Mouse (Mus musculus): ENCODE measurements around the gene Tmem28. TPM values are rescaled to one million over a fixed set of nuclear protein-coding genes. Genes with fewer than 3 reads are reported as not detected.

Tmem28 gene
- polyA plus RNA-seq (2014; fragmentation: Nextera tagmentation; extraction: Ambion mirVana) = 0.87 and 0.90 TPM in 2 replicates

DNA sequence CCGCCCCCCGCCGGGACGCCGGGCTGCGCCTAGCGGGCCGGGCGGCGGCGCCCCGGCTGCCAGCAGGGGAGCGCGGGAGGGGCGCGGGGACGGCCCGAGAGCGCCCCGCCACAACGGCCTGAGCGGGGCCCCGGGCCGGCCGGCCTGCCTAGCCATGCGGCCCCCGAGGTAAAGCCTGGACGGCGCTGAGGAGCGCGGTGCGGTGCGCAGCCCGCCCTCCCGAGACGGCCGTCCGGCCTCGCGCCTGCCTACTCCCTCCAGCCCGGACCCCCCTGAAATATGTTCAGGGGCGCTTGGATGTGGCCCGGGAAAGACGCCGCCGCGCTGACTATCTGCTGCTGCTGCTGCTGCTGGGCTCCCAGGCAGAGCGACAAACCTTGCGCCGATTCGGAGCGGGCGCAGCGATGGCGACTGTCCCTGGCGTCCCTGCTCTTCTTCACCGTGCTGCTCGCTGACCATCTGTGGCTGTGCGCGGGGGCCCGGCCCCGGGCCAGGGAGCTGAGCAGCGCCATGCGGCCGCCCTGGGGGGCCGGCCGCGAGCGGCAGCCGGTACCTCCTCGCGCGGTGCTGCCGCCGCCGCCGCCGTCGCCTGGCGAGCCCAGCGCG, at the start of gene Tmem28:
Gene Tmem28, plus strand, starts transcription at position 232 of the 606 bp plus-strand sequence.
- WGBS = 14% methylated on average over 39 of the region's 82 CpGs
- H3K9me3 ChIP-seq (ENCODE audit: control insufficient read depth, low read length) = no peaks in the 10 kb centered on the region
- ATAC-seq (ENCODE audit: low FRiP score) (peak; percentile 56), DNase-seq (ENCODE audit: low spot score, missing footprints) (peak; percentile 88)
- no peaks in the 10 kb centered on the region for H3K4me1 ChIP-seq (ENCODE audit: control insufficient read depth, insufficient read depth, low read length)
- H3K27me3 ChIP-seq (ENCODE audit: control insufficient read depth, insufficient read depth, low read length) = peaks cover 9% of the 10 kb centered on the region
- H3K9ac ChIP-seq (ENCODE audit: low read length) = peak within 1 kb of the TSS; percentile 61
- H3K4me2 ChIP-seq = peak within 1 kb of the TSS; percentile 57
- no peak within 1 kb of the TSS for H3K27ac ChIP-seq (ENCODE audit: low read depth, low read length)
- H3K36me3 ChIP-seq (ENCODE audit: control insufficient read depth, insufficient read depth, low read length) = no peaks in the 10 kb centered on the region
- peak within 1 kb of the TSS; percentile 53 for H3K4me3 ChIP-seq (ENCODE audit: low read depth, low read length)

DNA sequence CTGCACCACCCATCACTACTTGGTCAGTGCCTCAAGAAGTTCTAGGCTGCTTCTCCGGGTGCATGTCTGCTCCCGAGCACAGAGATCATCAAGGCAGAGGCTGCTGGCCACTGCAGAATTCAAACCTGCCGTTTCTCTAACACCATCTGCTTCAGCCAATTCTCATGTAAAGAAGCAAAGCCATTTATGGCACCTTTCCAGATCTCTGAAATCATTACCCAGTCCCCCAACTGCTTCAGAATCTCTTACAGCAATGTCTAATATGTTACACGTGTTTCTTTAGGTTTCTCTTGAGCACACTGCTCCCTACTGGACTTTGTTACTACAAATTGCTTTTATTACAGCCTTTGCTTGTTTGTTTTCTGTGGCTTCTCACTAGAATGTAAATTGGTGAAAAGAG, 40.5 kb upstream of the Tmem28 start:
- DNase-seq (ENCODE audit: low spot score, missing footprints) (no peak), ATAC-seq (ENCODE audit: low FRiP score) (no peak)
- Histone ChIP-seq H3K4me2 (no peak overlapping the region), H3K4me1 (ENCODE audit: control insufficient read depth, insufficient read depth, low read length) (no peaks in the 10 kb centered on the region), H3K36me3 (ENCODE audit: control insufficient read depth, insufficient read depth, low read length) (no peaks in the 10 kb centered on the region), H3K27me3 (ENCODE audit: control insufficient read depth, insufficient read depth, low read length) (no peaks in the 10 kb centered on the region; the same call in 1 of the 2 replicates), H3K27ac (ENCODE audit: low read depth, low read length) (no peak overlapping the region), H3K9me3 (ENCODE audit: control insufficient read depth, low read length) (no peaks in the 10 kb centered on the region), H3K4me3 (ENCODE audit: low read depth, low read length) (no peak overlapping the region), H3K9ac (ENCODE audit: low read length) (no peak overlapping the region)
- 68% methylated on average over 4 of the region's 4 CpGs for WGBS

DNA sequence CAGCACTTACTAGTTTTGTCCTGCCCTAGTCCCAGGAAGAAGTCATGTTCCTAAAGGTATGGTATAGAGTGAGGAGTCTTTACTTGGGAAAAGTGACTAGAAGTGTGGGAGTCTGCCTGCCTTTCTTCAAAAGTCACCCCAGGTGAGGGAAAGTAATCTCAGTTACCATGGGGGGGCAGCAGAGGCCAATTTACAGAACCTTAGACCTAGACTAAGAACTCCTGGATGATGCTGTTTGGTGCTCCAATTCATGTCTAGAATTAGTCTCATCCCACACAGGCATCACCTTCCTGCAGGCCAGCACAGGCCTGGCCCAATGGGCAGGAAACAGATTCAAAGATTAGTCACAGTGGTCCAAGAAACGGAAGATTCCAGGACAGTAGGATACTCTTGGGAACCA, 12.4 kb upstream of the Tmem28 start:
- 58% methylated on average over 1 of the region's 1 CpGs for WGBS
- Histone ChIP-seq H3K4me3 (ENCODE audit: low read depth, low read length) (no peak overlapping the region), H3K27me3 (ENCODE audit: control insufficient read depth, insufficient read depth, low read length) (no peaks in the 10 kb centered on the region; the same call in none of the 2 replicates), H3K4me1 (ENCODE audit: control insufficient read depth, insufficient read depth, low read length) (no peaks in the 10 kb centered on the region), H3K27ac (ENCODE audit: low read depth, low read length) (no peak overlapping the region), H3K36me3 (ENCODE audit: control insufficient read depth, insufficient read depth, low read length) (no peaks in the 10 kb centered on the region), H3K9ac (ENCODE audit: low read length) (no peak overlapping the region), H3K9me3 (ENCODE audit: control insufficient read depth, low read length) (no peaks in the 10 kb centered on the region), H3K4me2 (no peak overlapping the region)
- no peak for DNase-seq (ENCODE audit: low spot score, missing footprints)
- ATAC-seq (ENCODE audit: low FRiP score) = no peak

DNA sequence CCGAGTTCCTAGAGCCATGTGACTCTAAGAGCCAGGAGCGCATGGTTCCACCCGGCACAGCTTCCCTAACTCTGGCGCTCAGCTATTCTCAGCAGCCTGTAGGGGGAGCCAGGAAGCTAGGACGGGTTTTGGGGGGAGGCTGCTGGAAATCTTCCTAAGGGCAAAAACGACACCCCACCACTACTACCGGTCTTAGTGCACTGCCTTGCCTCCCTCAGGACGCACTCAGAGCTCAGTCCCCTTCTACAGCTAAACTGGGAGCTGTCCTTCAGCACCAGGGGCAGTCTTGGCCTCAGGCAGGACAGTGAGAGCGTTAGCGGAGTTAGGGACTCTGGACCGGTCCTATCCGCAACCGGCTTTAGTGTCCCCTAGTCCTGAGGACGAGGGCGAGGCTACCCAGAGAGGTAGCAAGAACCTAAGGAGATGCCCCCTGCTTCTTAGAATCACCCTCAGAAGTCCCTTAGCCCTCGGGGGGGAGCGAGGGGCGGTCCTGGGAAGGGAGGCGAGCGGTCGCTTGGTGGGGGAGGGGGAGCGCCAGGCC, 1.4 kb upstream of the Tmem28 start:
- H3K4me3 ChIP-seq (ENCODE audit: low read depth, low read length) = peak overlapping the region; percentile 53
- no peaks in the 10 kb centered on the region for H3K9me3 ChIP-seq (ENCODE audit: control insufficient read depth, low read length)
- no peaks in the 10 kb centered on the region for H3K36me3 ChIP-seq (ENCODE audit: control insufficient read depth, insufficient read depth, low read length)
- no peaks in the 10 kb centered on the region for H3K4me1 ChIP-seq (ENCODE audit: control insufficient read depth, insufficient read depth, low read length)
- peak overlapping the region; percentile 40; the same call in 1 of the 2 replicates for H3K27ac ChIP-seq (ENCODE audit: low read depth, low read length)
- DNase-seq (ENCODE audit: low spot score, missing footprints) (peak; percentile 94), ATAC-seq (ENCODE audit: low FRiP score) (peak; percentile 74)
- H3K9ac ChIP-seq (ENCODE audit: low read length) = peak overlapping the region; percentile 61; the same call in 1 of the 2 replicates
- H3K27me3 ChIP-seq (ENCODE audit: control insufficient read depth, insufficient read depth, low read length) = peaks cover 9% of the 10 kb centered on the region
- H3K4me2 ChIP-seq = peak overlapping the region; percentile 57
- WGBS = 18% methylated on average over 20 of the region's 22 CpGs

DNA sequence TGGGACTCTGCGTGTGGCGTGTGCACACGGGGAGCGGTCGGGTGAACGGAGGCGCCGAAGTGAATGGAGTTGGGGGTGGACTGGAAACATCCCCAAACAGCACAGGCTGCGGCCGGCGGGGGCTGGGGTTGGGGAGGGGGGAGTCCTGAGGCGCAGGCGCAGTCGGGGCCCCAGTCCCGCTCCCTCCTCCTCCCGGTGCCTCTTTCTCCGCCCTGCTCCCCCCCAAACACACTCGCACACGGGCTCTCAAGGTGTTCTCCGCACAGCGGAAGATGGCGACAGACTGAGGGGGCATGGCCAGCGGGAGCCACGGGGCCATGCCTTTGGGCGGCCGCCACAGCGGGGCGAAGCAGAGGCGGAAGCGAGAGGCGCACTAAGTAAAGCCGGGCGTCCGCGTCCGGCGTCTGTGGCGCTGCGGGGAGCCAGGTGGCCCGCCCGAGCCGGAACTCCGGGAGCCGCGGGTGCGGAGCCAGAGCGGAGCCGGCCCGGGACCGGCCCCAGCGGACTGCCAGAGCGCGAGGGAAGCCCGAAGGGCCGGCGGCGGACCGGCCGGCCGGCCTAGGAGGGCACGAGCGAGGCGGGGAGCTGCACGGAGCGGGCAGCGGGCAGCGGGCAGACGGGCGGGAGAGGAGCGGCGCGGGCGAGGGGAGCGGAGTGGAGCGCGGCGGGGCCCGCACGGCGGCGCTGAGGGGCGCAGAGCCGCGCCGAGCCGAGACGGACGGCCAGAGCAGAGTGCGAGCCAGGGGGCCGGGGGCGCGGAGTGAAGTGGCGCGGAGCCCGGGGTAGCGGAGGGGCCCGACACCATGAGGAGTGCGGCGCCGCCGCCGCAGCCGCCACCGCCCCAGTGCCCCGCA, 658 bp upstream of the Tmem28 start:
- DNase-seq (ENCODE audit: low spot score, missing footprints) (peak; percentile 91), ATAC-seq (ENCODE audit: low FRiP score) (peak; percentile 82)
- Histone ChIP-seq H3K36me3 (ENCODE audit: control insufficient read depth, insufficient read depth, low read length) (no peaks in the 10 kb centered on the region), H3K4me1 (ENCODE audit: control insufficient read depth, insufficient read depth, low read length) (no peaks in the 10 kb centered on the region), H3K9ac (ENCODE audit: low read length) (peak overlapping the region; percentile 61), H3K27me3 (ENCODE audit: control insufficient read depth, insufficient read depth, low read length) (peaks cover 9% of the 10 kb centered on the region), H3K4me3 (ENCODE audit: low read depth, low read length) (peak overlapping the region; percentile 53), H3K9me3 (ENCODE audit: control insufficient read depth, low read length) (no peaks in the 10 kb centered on the region), H3K4me2 (peak overlapping the region; percentile 57), H3K27ac (ENCODE audit: low read depth, low read length) (peak overlapping the region; percentile 40; the same call in 1 of the 2 replicates)
- 26% methylated on average over 61 of the region's 105 CpGs for WGBS

DNA sequence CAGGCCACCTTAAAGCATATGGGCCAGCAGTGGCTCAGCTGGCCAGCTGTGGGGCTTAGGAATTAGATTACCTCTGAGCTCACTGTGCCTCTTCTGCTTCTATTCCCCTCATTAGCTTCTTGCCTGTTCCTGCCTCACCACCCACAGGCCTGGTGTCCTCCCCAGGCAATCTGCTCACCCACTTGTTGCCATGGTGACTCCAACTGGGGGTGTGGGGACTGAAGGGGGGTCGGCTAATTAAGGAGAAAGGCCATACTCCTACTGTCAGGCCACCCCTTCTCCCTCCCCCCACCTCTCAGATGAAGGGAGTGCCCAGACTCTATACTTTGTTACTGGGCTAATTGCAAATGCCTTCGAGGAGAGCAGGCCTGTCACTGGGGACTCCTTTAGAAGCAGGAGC, 21.3 kb downstream of the Tmem28 start:
- peak; percentile 59 for ATAC-seq (ENCODE audit: low FRiP score)

DNA sequence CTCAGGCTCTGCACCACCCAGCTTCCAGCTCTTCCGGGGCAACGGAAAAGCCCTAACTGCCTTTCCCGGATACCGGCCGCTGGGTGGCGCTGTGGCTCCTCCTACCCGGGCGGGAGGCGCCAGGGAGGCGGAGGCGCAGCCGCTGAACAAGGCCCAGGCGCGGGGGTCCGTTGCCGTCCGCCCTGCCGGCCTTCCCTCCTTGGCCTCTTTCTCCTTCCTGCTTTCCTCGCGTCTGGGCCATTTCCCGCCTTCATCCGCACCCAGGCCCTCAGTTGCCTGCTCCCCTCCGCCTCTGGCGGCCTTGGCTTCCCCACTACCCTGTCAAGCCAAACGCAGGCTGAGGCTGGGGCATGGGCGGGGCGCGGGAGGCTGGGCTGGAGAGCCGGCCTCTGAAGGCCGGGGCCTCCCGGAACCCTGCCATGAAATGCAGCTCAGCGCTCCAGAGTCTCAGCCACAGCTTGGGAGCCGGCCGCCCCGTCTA, 32.5 kb downstream of the Tmem28 start:
- Histone ChIP-seq H3K4me3 (ENCODE audit: low read depth, low read length) (peak overlapping the region; percentile 14), H3K36me3 (ENCODE audit: control insufficient read depth, insufficient read depth, low read length) (no peaks in the 10 kb centered on the region), H3K9me3 (ENCODE audit: control insufficient read depth, low read length) (no peaks in the 10 kb centered on the region), H3K9ac (ENCODE audit: low read length) (peak overlapping the region; percentile 56), H3K27ac (ENCODE audit: low read depth, low read length) (no peak overlapping the region), H3K27me3 (ENCODE audit: control insufficient read depth, insufficient read depth, low read length) (peaks cover 6% of the 10 kb centered on the region), H3K4me1 (ENCODE audit: control insufficient read depth, insufficient read depth, low read length) (no peaks in the 10 kb centered on the region), H3K4me2 (peak overlapping the region; percentile 37)
- 16% methylated on average over 35 of the region's 35 CpGs for WGBS
- ATAC-seq (ENCODE audit: low FRiP score) (peak; percentile 93), DNase-seq (ENCODE audit: low spot score, missing footprints) (peak; percentile 97)

More for the DNA sequence above, 21.3 kb downstream of the Tmem28 start:
- no peaks in the 10 kb centered on the region for H3K9me3 ChIP-seq (ENCODE audit: control insufficient read depth, low read length)
- no peak overlapping the region for H3K4me2 ChIP-seq
- H3K4me1 ChIP-seq (ENCODE audit: control insufficient read depth, insufficient read depth, low read length) = no peaks in the 10 kb centered on the region
- H3K4me3 ChIP-seq (ENCODE audit: low read depth, low read length) = no peak overlapping the region
- no peaks in the 10 kb centered on the region for H3K36me3 ChIP-seq (ENCODE audit: control insufficient read depth, insufficient read depth, low read length)
- DNase-seq (ENCODE audit: low spot score, missing footprints) = peak; percentile 81
- H3K9ac ChIP-seq (ENCODE audit: low read length) = no peak overlapping the region
- H3K27me3 ChIP-seq (ENCODE audit: control insufficient read depth, insufficient read depth, low read length) = peaks cover 11% of the 10 kb centered on the region
- 6% methylated on average over 2 of the region's 2 CpGs for WGBS
- H3K27ac ChIP-seq (ENCODE audit: low read depth, low read length) = no peak overlapping the region

DNA sequence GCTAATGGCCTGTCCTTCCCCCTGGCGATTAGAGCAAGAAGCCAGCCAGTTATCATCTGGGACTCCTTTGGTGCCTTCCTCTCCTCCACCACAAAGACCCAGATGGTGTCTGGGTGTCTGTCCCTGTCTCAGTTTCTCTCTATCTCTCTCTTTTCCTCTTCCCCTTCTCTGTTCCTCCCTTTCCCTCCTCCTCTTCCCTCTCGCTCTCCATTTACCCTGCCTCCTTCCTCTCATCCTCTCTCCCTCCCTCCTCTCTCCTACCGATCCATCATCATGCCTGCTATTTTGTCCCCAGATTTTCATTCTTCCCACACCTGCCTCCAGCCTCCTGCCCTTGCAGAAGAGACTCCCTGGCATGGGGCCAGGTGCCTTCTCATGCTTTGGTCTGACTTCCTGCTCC, 33.0 kb downstream of the Tmem28 start:
- ATAC-seq (ENCODE audit: low FRiP score) = peak; percentile 34
- Histone ChIP-seq H3K36me3 (ENCODE audit: control insufficient read depth, insufficient read depth, low read length) (no peaks in the 10 kb centered on the region), H3K9me3 (ENCODE audit: control insufficient read depth, low read length) (no peaks in the 10 kb centered on the region), H3K4me2 (peak overlapping the region; percentile 37), H3K27ac (ENCODE audit: low read depth, low read length) (no peak overlapping the region), H3K27me3 (ENCODE audit: control insufficient read depth, insufficient read depth, low read length) (peaks cover 6% of the 10 kb centered on the region), H3K9ac (ENCODE audit: low read length) (peak overlapping the region; percentile 56), H3K4me3 (ENCODE audit: low read depth, low read length) (no peak overlapping the region), H3K4me1 (ENCODE audit: control insufficient read depth, insufficient read depth, low read length) (no peaks in the 10 kb centered on the region)
- WGBS = 47% methylated on average over 3 of the region's 3 CpGs
- no peak for DNase-seq (ENCODE audit: low spot score, missing footprints)

Measured in midbrain, embryonic 11.5 days (tissue).